Mouse (Mus musculus) limb, embryonic 15.5 days (tissue): ENCODE data around the gene Rbfox2. TPM values are rescaled to one million over a fixed set of nuclear protein-coding genes. Genes with fewer than 3 reads are reported as not detected.
A peak's percentile ranks its signal among the peaks of the same experiment; 100 is the strongest.

Source experiments
- ATAC-seq: fragments of 200-750 bp; cut with Nextera tagmentation; 2 replicates; pipeline ENCODE4 v1.8.0; 2017; ENCODE audit warnings: low read depth, moderate TSS enrichment; ENCODE audit not compliant: insufficient number of reproducible peaks, low FRiP score, low TSS enrichment
- H3K27ac ChIP-seq: fragments of 300-500 bp; sonication (generic); 2 replicates; pipeline ENCODE4 v1.5.1; 2015; ENCODE audit warnings: moderate library complexity, mild to moderate bottlenecking, inconsistent platforms
- H3K27me3 ChIP-seq: fragments of 300-500 bp; sonication (generic); 2 replicates; pipeline ENCODE4 v1.6.1; 2015; ENCODE audit warnings: inconsistent platforms
- H3K36me3 ChIP-seq: fragments of 300-500 bp; sonication (generic); 2 replicates; pipeline ENCODE4 v1.6.1; 2015; ENCODE audit warnings: inconsistent platforms
- H3K4me1 ChIP-seq: fragments of 300-500 bp; sonication (generic); 2 replicates; pipeline ENCODE4 v1.6.1; 2015; ENCODE audit warnings: inconsistent platforms
- H3K4me2 ChIP-seq: fragments of 300-500 bp; sonication (generic); 2 replicates; pipeline ENCODE4 v1.6.1; 2015; ENCODE audit warnings: mild to moderate bottlenecking, inconsistent platforms
- H3K4me3 ChIP-seq: fragments of 300-500 bp; sonication (generic); 2 replicates; pipeline ENCODE4 v1.5.1; 2015; ENCODE audit warnings: mild to moderate bottlenecking, inconsistent platforms
- H3K9ac ChIP-seq: fragments of 300-500 bp; sonication (generic); 2 replicates; pipeline ENCODE4 v1.6.1; 2015; ENCODE audit warnings: inconsistent platforms
- H3K9me3 ChIP-seq: fragments of 300-500 bp; sonication (generic); 2 replicates; pipeline ENCODE4 v1.6.1; 2016; ENCODE audit warnings: inconsistent platforms
- WGBS: fragments of 180-500 bp; shearing (Covaris S2); methylation state at CpG from one replicate; pipeline ENCODE4 v1.1.7; 2015; 5-methylcytosine and 5-hydroxymethylcytosine counted together
- polyA plus RNA-seq: library from polyadenylated mRNA; unstranded; fragments of >200 nt; fragmentation: Nextera tagmentation; extraction: Ambion mirVana; gene quantifications from 2 replicates; pipeline ENCODE4 v1.2.1, GENCODE M21; 2015

Gene Rbfox2
- polyA plus RNA-seq, 1 experiment from 2014 or later = 73.2 TPM

DNA sequence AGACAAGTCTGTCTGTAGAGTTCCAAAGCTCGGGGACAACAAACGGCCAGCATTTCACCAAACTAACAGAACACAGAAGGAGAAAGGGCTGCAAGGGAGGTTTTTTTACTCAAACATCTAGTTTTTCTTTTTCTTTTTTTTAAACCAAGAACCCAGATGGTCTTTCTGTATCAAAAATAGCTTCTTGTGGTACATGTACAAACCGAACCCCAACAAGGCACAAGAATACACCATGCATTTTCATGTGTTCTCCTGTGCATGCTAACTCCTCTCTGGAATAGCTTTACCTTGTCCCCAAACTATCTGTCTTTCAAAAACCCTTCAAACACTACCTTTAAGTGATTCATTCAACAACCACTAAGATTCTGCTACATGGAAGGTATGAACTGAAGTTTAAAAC lies 38.4 kb downstream of the Rbfox2 start:
- H3K9ac ChIP-seq = no peak overlapping the region
- H3K27ac ChIP-seq = 0 out of 2 replicates have a peak overlapping the region, but pooled peaks have one; percentile 27
- 71% methylated on average over 3 of the region's 3 CpGs for WGBS

GRCm38 (mm10) chr15:77265318-77265717 lies 41.5 kb downstream of the Rbfox2 start:
- no peak overlapping the region for H3K4me3 ChIP-seq
- H3K4me2 ChIP-seq = no peak overlapping the region
- H3K9ac ChIP-seq = no peak overlapping the region
- peaks cover 33% of the 10 kb centered on the region for H3K4me1 ChIP-seq
- no peaks in the 10 kb centered on the region for H3K9me3 ChIP-seq
- H3K27me3 ChIP-seq = no peaks in the 10 kb centered on the region
- no peak for ATAC-seq
- H3K27ac ChIP-seq = no peak overlapping the region
- H3K36me3 ChIP-seq = no peaks in the 10 kb centered on the region
- WGBS = 48% methylated on average over 4 of the region's 4 CpGs

More for the DNA sequence above, 38.4 kb downstream of the Rbfox2 start:
- no peak overlapping the region for H3K4me3 ChIP-seq
- H3K4me1 ChIP-seq = peaks cover 33% of the 10 kb centered on the region
- no peak for ATAC-seq
- H3K36me3 ChIP-seq = no peaks in the 10 kb centered on the region; the same call in 1 of the 2 replicates
- H3K9me3 ChIP-seq = no peaks in the 10 kb centered on the region
- H3K4me2 ChIP-seq = no peak overlapping the region
- no peaks in the 10 kb centered on the region for H3K27me3 ChIP-seq

DNA sequence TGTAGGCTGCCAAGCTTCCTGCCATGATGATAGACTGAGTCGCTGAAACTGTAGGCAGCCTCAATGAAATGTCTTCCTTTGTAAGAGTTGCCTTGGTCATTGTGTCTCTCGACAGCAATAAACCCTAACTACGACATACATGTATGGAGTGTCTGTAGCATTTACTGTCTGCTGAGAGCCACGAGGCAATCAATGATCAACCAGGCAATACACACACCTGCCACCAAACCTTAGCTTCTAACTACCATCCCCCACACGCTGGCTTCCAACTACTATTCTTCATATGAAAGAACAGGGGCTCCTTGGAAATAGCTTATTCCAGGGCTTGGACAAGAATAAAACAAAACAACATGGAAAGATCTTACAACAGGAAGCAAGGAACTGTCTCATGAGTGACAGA lies 42.5 kb downstream of the Rbfox2 start:
- Histone ChIP-seq H3K27me3 (no peaks in the 10 kb centered on the region), H3K9me3 (no peaks in the 10 kb centered on the region), H3K36me3 (no peaks in the 10 kb centered on the region), H3K27ac (no peak overlapping the region), H3K4me1 (peaks cover 38% of the 10 kb centered on the region), H3K9ac (no peak overlapping the region), H3K4me2 (no peak overlapping the region), H3K4me3 (no peak overlapping the region)
- WGBS = 84% methylated on average over 5 of the region's 5 CpGs
- ATAC-seq = no peak

DNA sequence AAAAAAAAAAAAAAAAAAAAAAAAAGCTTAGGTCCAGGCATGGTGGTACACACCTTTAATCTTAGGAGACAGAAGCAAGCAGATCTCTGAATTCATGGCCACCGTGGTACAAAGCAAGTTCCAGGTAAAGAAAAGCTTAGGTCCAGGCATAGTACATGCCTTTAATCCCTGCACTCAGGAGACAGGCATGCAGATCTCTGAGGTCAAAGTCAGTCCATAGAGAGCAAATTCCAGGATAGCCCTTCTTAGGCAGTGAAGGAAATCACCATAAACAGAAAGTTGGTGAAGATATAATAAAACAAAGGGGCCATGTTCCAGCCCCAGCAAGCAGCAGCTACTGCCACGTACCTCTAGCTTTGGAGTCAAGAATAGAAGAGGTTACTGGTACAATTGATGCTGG lies 44.0 kb downstream of the Rbfox2 start:
- no peak for ATAC-seq
- Histone ChIP-seq H3K27ac (no peak overlapping the region), H3K27me3 (no peaks in the 10 kb centered on the region), H3K36me3 (no peaks in the 10 kb centered on the region), H3K4me3 (no peak overlapping the region), H3K9ac (no peak overlapping the region), H3K4me1 (peaks cover 43% of the 10 kb centered on the region), H3K9me3 (no peaks in the 10 kb centered on the region), H3K4me2 (no peak overlapping the region)
- 93% methylated on average over 2 of the region's 2 CpGs for WGBS

DNA sequence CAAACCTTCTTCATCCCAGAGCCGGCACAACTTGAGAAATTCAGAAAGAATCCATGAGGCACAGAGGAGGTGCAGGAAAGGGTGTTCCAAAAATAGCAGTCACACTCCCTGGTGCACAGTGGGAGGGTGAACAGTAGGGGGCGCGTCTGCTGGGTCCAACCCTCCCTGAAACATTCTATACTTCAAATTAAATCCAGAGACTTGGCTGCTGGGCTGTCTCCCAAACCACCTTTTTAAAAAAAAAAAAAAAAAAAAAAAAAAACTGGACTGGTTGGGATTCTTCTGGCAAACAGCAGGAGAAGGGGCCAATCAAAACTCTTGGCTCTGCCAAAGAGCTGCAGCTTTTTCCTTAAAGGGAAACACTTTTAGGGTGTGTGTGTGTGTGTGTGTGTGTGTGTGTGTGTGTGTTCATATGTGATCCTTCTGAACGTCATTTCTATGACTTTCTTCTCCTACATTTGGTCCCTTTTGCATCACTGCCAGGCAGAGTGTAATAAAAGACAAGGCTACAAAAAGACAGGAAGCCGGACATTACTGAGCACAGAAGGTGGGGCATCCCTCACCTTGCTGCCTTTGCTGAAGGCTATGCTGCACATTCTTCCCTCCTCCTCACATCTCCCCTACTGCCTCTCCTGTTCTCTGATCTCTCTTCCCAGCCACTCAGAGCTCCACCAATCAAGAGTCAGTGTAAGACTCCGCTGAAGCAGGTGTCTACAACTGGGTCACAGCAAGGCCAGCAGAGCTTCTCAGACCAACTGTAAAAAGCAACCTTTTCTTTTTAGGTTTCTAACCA lies 49.2 kb downstream of the Rbfox2 start:
- Histone ChIP-seq H3K9me3 (no peaks in the 10 kb centered on the region), H3K27me3 (no peaks in the 10 kb centered on the region), H3K4me2 (peak overlapping the region; percentile 36), H3K4me3 (peak overlapping the region; percentile 14), H3K27ac (peak overlapping the region; percentile 88), H3K4me1 (peaks cover 57% of the 10 kb centered on the region), H3K36me3 (no peaks in the 10 kb centered on the region), H3K9ac (no peak overlapping the region; the same call in 1 of the 2 replicates)
- 5% methylated on average over 6 of the region's 6 CpGs for WGBS
- peak; percentile 83 for ATAC-seq

DNA sequence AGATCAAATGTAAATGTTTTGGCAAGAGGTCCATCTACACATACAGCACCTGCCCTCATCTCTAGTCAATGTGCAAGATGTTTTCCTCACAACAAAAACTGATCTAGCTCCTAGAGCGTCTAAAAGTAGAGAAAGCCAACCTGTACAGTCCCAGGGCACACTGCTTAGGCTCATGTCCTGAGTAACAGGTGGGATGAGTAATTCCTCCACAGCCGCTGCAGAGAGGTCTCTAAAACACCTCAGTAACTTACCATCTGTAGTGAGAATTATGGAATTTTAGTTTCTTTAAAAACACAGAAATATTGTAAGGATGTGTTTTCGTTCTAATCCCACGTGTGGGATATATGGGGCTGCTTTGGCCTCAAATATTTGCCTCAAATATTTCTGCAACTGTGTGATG lies 50.0 kb downstream of the Rbfox2 start:
- 43% methylated on average over 4 of the region's 4 CpGs for WGBS
- peak overlapping the region; percentile 14; the same call in 1 of the 2 replicates for H3K4me3 ChIP-seq
- no peak for ATAC-seq
- peak overlapping the region; percentile 33 for H3K4me2 ChIP-seq
- peaks cover 62% of the 10 kb centered on the region for H3K4me1 ChIP-seq
- H3K27ac ChIP-seq = peak overlapping the region; percentile 88
- H3K9ac ChIP-seq = no peak overlapping the region
- H3K9me3 ChIP-seq = no peaks in the 10 kb centered on the region
- H3K36me3 ChIP-seq = no peaks in the 10 kb centered on the region
- no peaks in the 10 kb centered on the region for H3K27me3 ChIP-seq

GRCm38 (mm10) chr15:77254636-77255035 lies 52.2 kb downstream of the Rbfox2 start:
- no peak overlapping the region for H3K4me3 ChIP-seq
- peak overlapping the region; percentile 91 for H3K27ac ChIP-seq
- no peaks in the 10 kb centered on the region for H3K9me3 ChIP-seq
- H3K4me2 ChIP-seq = no peak overlapping the region
- 19% methylated on average over 1 of the region's 1 CpGs for WGBS
- H3K4me1 ChIP-seq = peaks cover 63% of the 10 kb centered on the region
- peak; percentile 77; the same call in 1 of the 2 replicates for ATAC-seq
- H3K9ac ChIP-seq = no peak overlapping the region
- no peaks in the 10 kb centered on the region for H3K27me3 ChIP-seq
- H3K36me3 ChIP-seq = no peaks in the 10 kb centered on the region

DNA sequence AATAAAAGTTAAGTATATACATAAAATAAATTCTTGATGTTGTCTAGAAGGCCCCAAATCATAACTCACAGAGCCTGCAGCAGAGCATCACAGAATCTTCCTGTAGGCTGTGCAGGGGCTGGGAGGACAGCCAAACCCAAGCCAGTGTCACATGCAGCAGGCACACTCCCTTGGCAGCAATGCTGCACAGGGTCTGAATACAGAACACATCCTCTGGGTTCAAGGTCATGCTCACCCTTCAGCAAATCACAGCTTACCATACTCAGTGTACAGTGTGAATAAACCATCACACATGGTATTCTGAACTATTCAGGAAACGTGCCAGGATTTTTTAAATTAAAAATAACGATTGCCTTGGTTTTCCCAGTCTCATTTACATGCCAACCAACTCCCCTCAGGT lies 52.7 kb downstream of the Rbfox2 start:
- peak; percentile 57 for ATAC-seq
- no peak overlapping the region for H3K4me3 ChIP-seq
- H3K27me3 ChIP-seq = no peaks in the 10 kb centered on the region
- WGBS = 19% methylated on average over 2 of the region's 2 CpGs
- no peak overlapping the region for H3K4me2 ChIP-seq
- no peak overlapping the region for H3K9ac ChIP-seq
- H3K36me3 ChIP-seq = no peaks in the 10 kb centered on the region
- peak overlapping the region; percentile 91 for H3K27ac ChIP-seq
- peaks cover 58% of the 10 kb centered on the region for H3K4me1 ChIP-seq
- H3K9me3 ChIP-seq = no peaks in the 10 kb centered on the region

- no peaks in the 10 kb centered on the region for H3K9me3 ChIP-seq
- no peak overlapping the region for H3K27ac ChIP-seq
- no peaks in the 10 kb centered on the region for H3K36me3 ChIP-seq
- no peak overlapping the region for H3K9ac ChIP-seq
- WGBS = 75% methylated on average over 3 of the region's 3 CpGs
- no peak for ATAC-seq
- H3K4me2 ChIP-seq = no peak overlapping the region
- H3K4me3 ChIP-seq = no peak overlapping the region
- H3K4me1 ChIP-seq = peaks cover 40% of the 10 kb centered on the region
- no peaks in the 10 kb centered on the region for H3K27me3 ChIP-seq
Measured at GRCm38 (mm10) chr15:77251706-77252105, 55.1 kb downstream of the Rbfox2 start.

DNA sequence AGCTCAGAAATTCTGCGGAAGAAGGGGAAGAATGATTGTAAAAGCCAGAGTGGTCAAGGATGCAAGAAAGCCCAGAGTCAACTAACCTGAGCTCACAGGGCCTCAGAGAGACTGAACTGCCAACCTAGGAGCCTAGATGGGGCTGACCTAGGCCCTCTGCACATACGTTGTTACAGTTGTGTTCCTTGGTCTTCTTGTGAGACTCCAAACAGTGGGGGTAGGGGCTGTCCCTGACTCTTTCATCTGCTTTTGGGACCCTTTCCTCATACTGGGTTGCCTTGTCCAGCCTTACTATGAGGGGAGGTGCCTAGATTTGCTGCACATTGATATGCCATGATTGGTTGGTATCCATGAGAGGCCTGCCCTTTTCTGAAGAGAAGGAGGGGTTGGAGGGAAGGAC lies 56.0 kb downstream of the Rbfox2 start:
- 87% methylated on average over 2 of the region's 2 CpGs for WGBS
- no peak overlapping the region for H3K4me2 ChIP-seq
- no peak overlapping the region for H3K9ac ChIP-seq
- no peaks in the 10 kb centered on the region for H3K27me3 ChIP-seq
- peaks cover 39% of the 10 kb centered on the region for H3K4me1 ChIP-seq
- H3K4me3 ChIP-seq = no peak overlapping the region
- no peak overlapping the region for H3K27ac ChIP-seq
- H3K36me3 ChIP-seq = no peaks in the 10 kb centered on the region
- ATAC-seq = no peak
- H3K9me3 ChIP-seq = no peaks in the 10 kb centered on the region

- WGBS = 84% methylated on average over 5 of the region's 5 CpGs
- ATAC-seq = no peak
- H3K4me1 ChIP-seq = peaks cover 41% of the 10 kb centered on the region
- H3K9me3 ChIP-seq = no peaks in the 10 kb centered on the region
- no peak overlapping the region for H3K9ac ChIP-seq
- H3K4me3 ChIP-seq = no peak overlapping the region
- no peaks in the 10 kb centered on the region for H3K27me3 ChIP-seq
- no peak overlapping the region for H3K27ac ChIP-seq
- H3K4me2 ChIP-seq = no peak overlapping the region
- no peaks in the 10 kb centered on the region for H3K36me3 ChIP-seq
Measured at GRCm38 (mm10) chr15:77249421-77249820, 57.4 kb downstream of the Rbfox2 start.

DNA sequence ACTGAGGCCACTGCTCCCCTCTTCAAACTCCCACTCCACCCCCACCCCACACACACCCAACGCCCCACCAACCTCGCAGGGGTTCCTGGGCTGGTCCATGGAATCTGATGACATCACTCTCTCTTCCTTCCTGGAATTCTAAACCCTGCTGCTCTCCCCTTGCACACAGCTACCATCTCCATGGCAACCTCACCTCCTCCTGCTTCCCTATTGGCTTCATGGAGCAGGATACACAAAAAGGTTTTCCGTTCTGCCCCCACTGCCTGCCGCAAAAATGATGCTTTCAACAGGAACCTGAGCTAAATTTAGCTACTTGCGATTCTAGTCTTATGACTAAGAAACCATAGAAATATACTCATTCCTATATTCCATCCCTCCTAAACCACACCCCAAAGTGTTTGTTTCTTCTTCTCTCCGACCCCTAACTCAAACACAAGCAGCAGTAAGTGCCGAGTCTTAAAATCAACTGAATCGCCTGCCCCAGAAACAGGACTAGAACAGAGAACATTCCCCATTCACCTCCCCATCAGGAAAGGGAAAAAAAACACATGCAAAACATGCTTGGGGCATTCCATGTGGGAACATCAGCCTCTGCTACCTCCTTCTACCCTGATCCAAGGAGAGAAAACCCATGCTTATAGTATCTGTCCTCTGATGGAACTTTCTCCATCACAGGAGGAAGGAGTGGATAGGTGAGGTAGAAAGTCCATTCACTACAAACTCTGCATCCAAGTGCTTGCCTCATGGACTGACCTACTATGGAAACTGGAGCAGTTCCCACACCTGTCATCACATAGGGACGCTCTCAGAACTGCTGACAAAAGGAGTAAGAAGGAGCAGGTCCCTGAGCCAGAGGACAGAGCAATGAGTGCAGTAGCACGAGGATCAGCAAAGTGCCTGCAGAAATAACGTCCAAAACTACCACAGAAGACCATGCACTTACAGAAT lies 61.1 kb downstream of the Rbfox2 start:
- Histone ChIP-seq H3K36me3 (no peaks in the 10 kb centered on the region), H3K4me2 (peak overlapping the region; percentile 33), H3K9me3 (no peaks in the 10 kb centered on the region), H3K9ac (no peak overlapping the region), H3K27me3 (no peaks in the 10 kb centered on the region), H3K27ac (peak overlapping the region; percentile 64), H3K4me1 (peaks cover 21% of the 10 kb centered on the region), H3K4me3 (no peak overlapping the region)
- peak; percentile 82; the same call in 1 of the 2 replicates for ATAC-seq
- WGBS = 13% methylated on average over 11 of the region's 11 CpGs
